Mouse (Mus musculus) erythroblast, adult 5-6 weeks (primary cell): ENCODE data around the gene Mrgpra1. TPM values are rescaled to one million over a fixed set of nuclear protein-coding genes. Genes with fewer than 3 reads are reported as not detected.
"Not testable (repeated sequence)": the region's sequence is repeated elsewhere in the genome, so short reads cannot be mapped to it uniquely, and the experiment has no call there.

Experiments used
- ATAC-seq: replicated peaks from 2 replicates; pipeline ENCODE4 v1.8.0; 2016; ENCODE audit warnings: moderate number of reproducible peaks, mild to moderate bottlenecking, moderate TSS enrichment, inconsistent platforms; ENCODE audit not compliant: poor library complexity, low FRiP score, severe bottlenecking
- total RNA-seq, 2 experiments: library from RNA; stranded (forward) in 1 of 2; stranded (reverse) in 1 of 2; fragments of 150-400 nt in 1 of 2; fragments of 200-764, 138-1000 nt in 1 of 2; gene quantifications; 2 replicates each; pipeline versions ENCODE4 v1.2.3 to v1.2.4; 2015 to 2017; ENCODE audit warnings: low replicate concordance in 2 of 2

Gene Mrgpra1
- total RNA-seq (2015; ENCODE audit: low replicate concordance): not detected in 2 replicates
- total RNA-seq (2017; ENCODE audit: low replicate concordance): not detected in 2 replicates

GRCm38 (mm10) chr7:47354140-47354539, at the start of gene Mrgpra1:
Mrgpra1 (minus strand) TSS chr7:47354240.
- ATAC-seq: no peak

- ATAC-seq: no peak
Observed at GRCm38 (mm10) chr7:47401125-47401524, 47.1 kb upstream of the Mrgpra1 start.

DNA sequence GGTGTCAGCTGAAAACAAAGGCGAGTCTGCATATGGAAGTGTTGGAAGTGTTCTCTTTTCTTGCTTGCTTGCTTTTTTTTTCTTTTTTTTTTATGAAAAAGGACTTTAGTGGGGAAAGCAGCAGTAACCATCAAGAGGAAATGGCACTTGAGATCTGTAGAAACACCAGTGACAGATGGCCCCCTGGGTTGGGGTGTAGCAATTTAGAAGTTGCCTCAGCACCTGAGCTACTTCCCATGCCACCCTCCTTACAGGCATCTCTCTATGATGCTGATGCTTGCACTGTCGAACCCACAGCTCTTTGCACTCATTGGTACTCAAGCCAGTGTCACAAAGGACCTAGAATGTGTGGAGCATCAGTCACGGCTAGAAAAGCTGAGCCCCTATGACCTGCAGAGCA, 5.6 kb downstream of the Mrgpra1 start:
- ATAC-seq: no peak

- ATAC-seq: no peak
Observed at GRCm38 (mm10) chr7:47345905-47346478, 8.0 kb downstream of the Mrgpra1 start.

- not testable (repeated sequence) for ATAC-seq
Observed at GRCm38 (mm10) chr7:47341887-47342286, 12.2 kb downstream of the Mrgpra1 start.

GRCm38 (mm10) chr7:47341389-47341788, 12.7 kb downstream of the Mrgpra1 start:
- ATAC-seq: not testable (repeated sequence)

- ATAC-seq: no peak
Observed at GRCm38 (mm10) chr7:47318299-47318698, 35.7 kb downstream of the Mrgpra1 start.

DNA sequence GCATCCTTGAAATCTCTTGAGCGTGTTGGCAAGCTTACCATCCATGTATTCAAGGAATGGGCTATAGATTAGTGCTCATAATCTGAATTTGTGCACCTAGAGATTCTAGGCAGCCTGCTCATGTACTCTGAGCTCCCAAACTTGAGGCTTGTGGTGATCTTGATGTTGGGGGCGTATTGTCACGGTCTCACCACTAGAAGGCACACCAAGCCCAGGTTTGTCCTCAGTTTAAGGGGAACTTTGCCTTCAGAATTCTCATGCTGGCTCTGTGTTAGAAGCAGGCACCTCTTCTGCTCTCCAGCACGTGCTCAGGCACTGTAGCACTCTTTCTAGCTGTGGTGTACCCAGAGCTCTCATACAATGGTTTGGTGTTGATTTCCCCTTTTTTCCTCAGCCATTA, 41.8 kb downstream of the Mrgpra1 start:
- ATAC-seq: no peak

- ATAC-seq: no peak
Observed at GRCm38 (mm10) chr7:47309855-47310254, 44.2 kb downstream of the Mrgpra1 start.

DNA sequence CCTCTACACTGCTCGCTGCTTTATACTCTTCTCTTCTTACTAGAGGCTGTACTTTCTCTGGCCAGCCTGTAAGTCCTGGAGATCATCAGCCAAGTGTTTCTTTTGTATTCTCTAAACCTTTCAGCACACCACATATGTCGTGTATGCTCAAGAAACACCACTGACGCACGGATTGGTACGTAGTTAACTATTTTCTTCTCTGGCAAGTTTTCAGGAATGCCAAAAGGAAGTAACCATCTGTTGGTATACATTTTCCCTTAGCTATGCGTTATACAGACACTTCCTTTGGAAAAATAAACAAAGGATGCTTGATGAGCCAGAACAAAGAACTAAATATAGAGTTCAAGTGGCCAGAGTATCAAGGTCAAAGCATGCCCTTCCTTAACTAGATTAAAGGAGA, 49.4 kb downstream of the Mrgpra1 start:
- ATAC-seq: not testable (repeated sequence)

DNA sequence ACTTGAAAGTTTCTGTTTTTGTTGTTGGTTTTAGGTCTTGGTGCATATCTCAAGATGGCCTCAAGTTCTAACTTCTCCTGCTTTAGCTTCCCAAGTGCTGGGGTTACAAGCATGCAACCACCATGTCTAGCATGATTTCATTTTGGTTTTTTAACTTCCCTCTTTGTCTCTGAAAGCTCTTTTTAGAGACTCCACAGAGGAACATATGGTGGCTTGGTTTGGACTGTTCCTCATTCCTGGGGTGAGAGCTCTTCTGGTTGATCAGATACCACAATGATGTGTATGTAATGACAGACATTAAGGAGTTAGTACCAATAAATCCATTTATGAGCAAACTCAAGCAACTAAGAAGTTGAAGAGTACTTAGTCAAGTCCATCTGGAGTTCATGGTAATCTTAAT, 54.4 kb downstream of the Mrgpra1 start:
- not testable (repeated sequence) for ATAC-seq

Other genes with a start within 250 kb of the Mrgpra1 start
- gene Ptpn5, start 220.6 kb downstream of the Mrgpra1 start, total RNA-seq (2015; ENCODE audit: low replicate concordance): not detected in 2 replicates
- gene Ptpn5, start 220.6 kb downstream of the Mrgpra1 start, total RNA-seq (2017; ENCODE audit: low replicate concordance): not detected in 2 replicates
- gene Mrgpra6, start 149.3 kb downstream of the Mrgpra1 start, total RNA-seq (2015; ENCODE audit: low replicate concordance): not detected in 2 replicates
- gene Mrgpra6, start 149.3 kb downstream of the Mrgpra1 start, total RNA-seq (2017; ENCODE audit: low replicate concordance): not detected in 2 replicates
- gene Mrgpra9, start 101.4 kb downstream of the Mrgpra1 start, total RNA-seq (2015; ENCODE audit: low replicate concordance): not detected in 2 replicates
- not detected in 2 replicates for gene Mrgpra9, start 101.4 kb downstream of the Mrgpra1 start, total RNA-seq (2017; ENCODE audit: low replicate concordance)
- 1.9 TPM in 1 of 2 replicates, not detected in the other for gene Mrgpra2a, start 97.9 kb upstream of the Mrgpra1 start, total RNA-seq (2015; ENCODE audit: low replicate concordance)
- 2.0 TPM in 1 of 2 replicates, not detected in the other for gene Mrgpra2a, start 97.9 kb upstream of the Mrgpra1 start, total RNA-seq (2017; ENCODE audit: low replicate concordance)
- gene Mrgpra2b, start 174.6 kb upstream of the Mrgpra1 start, total RNA-seq (2015; ENCODE audit: low replicate concordance): 33.0 and 39.7 TPM in 2 replicates
- gene Mrgpra2b, start 174.6 kb upstream of the Mrgpra1 start, total RNA-seq (2017; ENCODE audit: low replicate concordance): 7.2 and 19.9 TPM in 2 replicates
- gene Mrgpra3, start 247.1 kb upstream of the Mrgpra1 start, total RNA-seq (2015; ENCODE audit: low replicate concordance): not detected in 2 replicates
- gene Mrgpra3, start 247.1 kb upstream of the Mrgpra1 start, total RNA-seq (2017; ENCODE audit: low replicate concordance): not detected in 2 replicates